8 mouse cellular contexts compared by ENCODE assay signal in genomic region chr15:99030585-99031387, GRCm38 (mm10). TPM values are rescaled to one million over a fixed set of nuclear protein-coding genes. Genes with fewer than 3 reads are reported as not detected.
DNase-seq lines count a peak whose midpoint lies in the region; ATAC-seq and TF ChIP-seq lines count a peak whose summit lies in the region.

No protein-coding gene starts in this region.

- H3K27me3 ChIP-seq in forebrain, embryonic 12.5 days: peaks cover 7% of the 10 kb centered on the region; the same call in 1 of the 2 replicates
- H3K27me3 ChIP-seq in lung, embryonic 14.5 days (ENCODE audit: insufficient read depth, low read length): no peaks in the 10 kb centered on the region
- H3K27me3 ChIP-seq in neural tube, embryonic 15.5 days (replicated peaks): peaks cover 20% of the 10 kb centered on the region

- H3K9me3 ChIP-seq in forebrain, embryonic 12.5 days: no peaks in the 10 kb centered on the region
- no peaks in the 10 kb centered on the region for H3K9me3 ChIP-seq in lung, embryonic 14.5 days (ENCODE audit: low read depth, low read length)
- H3K9me3 ChIP-seq in neural tube, embryonic 15.5 days (replicated peaks): no peaks in the 10 kb centered on the region

- H3K4me1 ChIP-seq in forebrain, embryonic 12.5 days: peaks cover 43% of the 10 kb centered on the region
- H3K4me1 ChIP-seq in lung, embryonic 14.5 days (ENCODE audit: insufficient read depth): peaks cover 17% of the 10 kb centered on the region
- peaks cover 18% of the 10 kb centered on the region for H3K4me1 ChIP-seq in neural tube, embryonic 15.5 days

- ATAC-seq in activated CD4-positive, CD25-positive, alpha-beta regulatory T cell, adult 4 months: peak; percentile 18
- ATAC-seq in forebrain, embryonic 12.5 days (ENCODE audit: low FRiP score): peak; percentile 21; the same call in 1 of the 2 replicates
- ATAC-seq in lung, embryonic 14.5 days (ENCODE audit: insufficient read depth): peak; percentile 55
- no peak for ATAC-seq in neural tube, embryonic 15.5 days (ENCODE audit: low FRiP score)

- peak overlapping the region; percentile 52 for H3K4me3 ChIP-seq in forebrain, embryonic 12.5 days (replicated peaks)
- peak overlapping the region; percentile 73 for H3K4me3 ChIP-seq in lung, embryonic 14.5 days (ENCODE audit: low read depth, low read length)
- H3K4me3 ChIP-seq in neural tube, embryonic 15.5 days (replicated peaks): peak overlapping the region; percentile 42

- peaks cover 13% of the 10 kb centered on the region for H3K36me3 ChIP-seq in forebrain, embryonic 12.5 days (replicated peaks)
- H3K36me3 ChIP-seq in lung, embryonic 14.5 days (ENCODE audit: insufficient read depth): peaks cover 19% of the 10 kb centered on the region
- no peaks in the 10 kb centered on the region for H3K36me3 ChIP-seq in neural tube, embryonic 15.5 days

- WGBS in forebrain, embryonic 12.5 days: 20% methylated on average over 26 of the region's 26 CpGs
- WGBS in lung, embryonic 14.5 days: 6% methylated on average over 26 of the region's 26 CpGs
- 14% methylated on average over 26 of the region's 26 CpGs for WGBS in neural tube, embryonic 15.5 days

- H3K27ac ChIP-seq in forebrain, embryonic 12.5 days: no peak overlapping the region
- H3K27ac ChIP-seq in lung, embryonic 14.5 days (ENCODE audit: low read depth): peak overlapping the region; percentile 91
- peak overlapping the region; percentile 45 for H3K27ac ChIP-seq in neural tube, embryonic 15.5 days (replicated peaks)

- no peak for TF ChIP-seq CTCF in lung, embryonic 14.5 days (IDR thresholded peaks at IDR 0.05; ENCODE audit: low read depth)

- H3K9ac ChIP-seq in forebrain, embryonic 12.5 days: peak overlapping the region; percentile 61
- peak overlapping the region; percentile 80 for H3K9ac ChIP-seq in lung, embryonic 14.5 days
- H3K9ac ChIP-seq in neural tube, embryonic 15.5 days (replicated peaks): peak overlapping the region; percentile 28; the same call in 1 of the 2 replicates

- peak; percentile 90 for DNase-seq in 3T3-L1 (ENCODE audit: low read depth, low spot score)
- DNase-seq in kidney, adult 11 months: peak; percentile 72
- DNase-seq in lung, embryonic 14.5 days: peak; percentile 62
- DNase-seq in frontal cortex, postnatal 14 days (ENCODE audit: low spot score in 2 of 2): no peak
- DNase-seq in left cerebral cortex, adult 18-20 months (ENCODE audit: low spot score in 2 of 2): no peak

- peak overlapping the region; percentile 83 for H3K4me2 ChIP-seq in forebrain, embryonic 12.5 days
- H3K4me2 ChIP-seq in lung, embryonic 14.5 days: peak overlapping the region; percentile 79
- peak overlapping the region; percentile 72 for H3K4me2 ChIP-seq in neural tube, embryonic 15.5 days

RNA-seq across cellular contexts. Expression of gene Tuba1c, which starts 1.1 kb away (rescaled TPM):
- polyA plus RNA-seq in activated CD4-positive, CD25-positive, alpha-beta regulatory T cell, adult 4 months (2017; shearing (Covaris generic)): 100 to 1,000 TPM in 1 of 2 experiments, 10 to 100 TPM in 1; 98.3 to 120 TPM
- 107 and 111 TPM in 2 replicates for polyA plus RNA-seq in forebrain, embryonic 12.5 days (2016; fragmentation: Nextera tagmentation; extraction: Ambion mirVana)
- 224 and 232 TPM in 2 replicates for polyA plus RNA-seq in lung, embryonic 14.5 days (2014; fragmentation: Nextera tagmentation; extraction: Ambion mirVana)
- 12.4 and 52.6 TPM in 2 replicates for polyA plus RNA-seq in neural tube, embryonic 15.5 days (2015; fragmentation: Nextera tagmentation; extraction: Ambion mirVana)
- total RNA-seq in left cerebral cortex, adult 18-20 months (2021): 10 to 100 TPM; 65.4 to 66.8 TPM

RNA-seq across cellular contexts. Expression of gene Prph, which starts 24.2 kb away (rescaled TPM):
- not detected for polyA plus RNA-seq in activated CD4-positive, CD25-positive, alpha-beta regulatory T cell, adult 4 months (2017; shearing (Covaris generic))
- 0.73 and 1.4 TPM in 2 replicates for polyA plus RNA-seq in forebrain, embryonic 12.5 days (2016; fragmentation: Nextera tagmentation; extraction: Ambion mirVana)
- 0.91 and 1.8 TPM in 2 replicates for polyA plus RNA-seq in lung, embryonic 14.5 days (2014; fragmentation: Nextera tagmentation; extraction: Ambion mirVana)
- 185 and 209 TPM in 2 replicates for polyA plus RNA-seq in neural tube, embryonic 15.5 days (2015; fragmentation: Nextera tagmentation; extraction: Ambion mirVana)
- 1 to 10 TPM in 1 of 2 experiments, under 1 TPM in 1; 0.77 to 2.6 TPM for total RNA-seq in left cerebral cortex, adult 18-20 months (2021)

RNA-seq across cellular contexts. Expression of gene Troap, which starts 43.6 kb away (rescaled TPM):
- 1 to 10 TPM; 3.6 to 4.4 TPM for polyA plus RNA-seq in activated CD4-positive, CD25-positive, alpha-beta regulatory T cell, adult 4 months (2017; shearing (Covaris generic))
- 41.6 and 48.3 TPM in 2 replicates for polyA plus RNA-seq in forebrain, embryonic 12.5 days (2016; fragmentation: Nextera tagmentation; extraction: Ambion mirVana)
- 33.4 and 35.1 TPM in 2 replicates for polyA plus RNA-seq in lung, embryonic 14.5 days (2014; fragmentation: Nextera tagmentation; extraction: Ambion mirVana)
- 4.6 and 10.3 TPM in 2 replicates for polyA plus RNA-seq in neural tube, embryonic 15.5 days (2015; fragmentation: Nextera tagmentation; extraction: Ambion mirVana)
- not detected for total RNA-seq in left cerebral cortex, adult 18-20 months (2021)

RNA-seq across cellular contexts. Expression of gene C1ql4, which starts 56.8 kb away (rescaled TPM):
- not detected for polyA plus RNA-seq in activated CD4-positive, CD25-positive, alpha-beta regulatory T cell, adult 4 months (2017; shearing (Covaris generic))
- 0.44 and 1.3 TPM in 2 replicates for polyA plus RNA-seq in forebrain, embryonic 12.5 days (2016; fragmentation: Nextera tagmentation; extraction: Ambion mirVana)
- not detected in 2 replicates for polyA plus RNA-seq in lung, embryonic 14.5 days (2014; fragmentation: Nextera tagmentation; extraction: Ambion mirVana)
- polyA plus RNA-seq in neural tube, embryonic 15.5 days (2015; fragmentation: Nextera tagmentation; extraction: Ambion mirVana): 2.4 and 3.6 TPM in 2 replicates
- not detected for total RNA-seq in left cerebral cortex, adult 18-20 months (2021)

Comparison
In these comparisons a context has a peak if more than half of its experiments do, and no peak if none do; other contexts are left out.
1. DNase-seq: peak in 3T3-L1 (single experiment), kidney, adult 11 months (single experiment) and lung, embryonic 14.5 days (single experiment); none in frontal cortex, postnatal 14 days (0 of 2) and left cerebral cortex, adult 18-20 months (0 of 2).
2. H3K9ac ChIP-seq: peak in every context shown above with its lines; median percentile 80 in lung, embryonic 14.5 days; 61 in forebrain, embryonic 12.5 days; 28 in neural tube, embryonic 15.5 days.
3. RNA of gene Prph, which starts 24.2 kb away (polyA plus RNA-seq): 185 to 209 TPM in neural tube, embryonic 15.5 days; 0.91 to 1.8 TPM in lung, embryonic 14.5 days, 0.73 to 1.4 TPM in forebrain, embryonic 12.5 days and not detected in activated CD4-positive, CD25-positive, alpha-beta regulatory T cell, adult 4 months; every median in the first group is over 10 times any median in the second.
4. Peak in every context shown above with its lines, with median percentiles within 50 percentile points of each other: H3K4me2 ChIP-seq and H3K4me3 ChIP-seq.